Mouse (Mus musculus) spleen, adult 18-20 months (tissue): ENCODE data around the gene Gm9837.
"Not testable (repeated sequence)": the region's sequence is repeated elsewhere in the genome, so short reads cannot be mapped to it uniquely, and the experiment has no call there.

Source experiments
- DNase-seq, 2 experiments: peaks; one replicate each; pipeline ENCODE4 v3.0.0; 2022; ENCODE audit warnings: mixed read lengths in 2 of 2

Gene Gm9837

DNA sequence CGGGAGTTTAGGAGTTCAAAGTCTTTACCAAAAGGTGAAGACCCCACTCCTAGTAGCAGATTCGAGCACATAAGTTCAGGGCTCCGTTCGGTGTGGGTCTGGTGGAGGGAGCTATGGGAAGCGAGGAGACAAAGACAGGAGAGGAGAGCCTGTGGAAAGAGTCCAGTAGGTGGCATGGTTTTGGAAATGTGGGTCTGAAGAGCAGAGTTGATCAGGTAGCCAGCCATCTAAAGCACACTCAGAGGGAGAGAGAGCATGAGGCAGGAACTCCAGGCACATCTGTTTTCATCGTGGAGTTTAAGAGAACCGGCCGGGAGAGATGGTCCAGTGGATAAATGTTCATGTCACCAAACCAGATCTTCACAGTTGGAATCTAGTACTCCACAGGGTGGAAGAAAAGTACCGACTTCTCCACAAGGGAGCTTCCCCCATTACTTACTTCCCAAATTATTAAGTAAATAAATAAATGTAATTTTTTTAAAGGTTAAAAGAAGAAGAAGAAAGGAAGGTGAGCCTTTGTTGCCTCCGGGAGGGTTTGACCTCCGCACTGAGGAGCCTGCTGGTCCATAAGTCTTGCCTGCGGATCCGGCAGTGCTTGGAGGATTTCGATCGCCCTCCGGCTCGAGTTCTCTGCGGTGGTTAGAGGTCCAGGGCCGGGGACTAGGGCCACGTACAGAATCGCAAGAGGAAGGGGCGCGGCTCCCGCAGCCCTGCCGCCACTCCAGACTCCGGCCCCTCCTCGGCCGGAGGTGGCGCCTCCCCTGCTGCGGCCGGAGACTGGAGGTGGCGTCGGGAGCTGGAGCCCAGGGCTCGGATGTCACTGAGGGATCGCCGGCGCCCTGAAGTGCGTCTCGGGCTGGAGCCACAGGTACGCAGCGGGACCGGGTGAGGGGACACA lies 13.6 kb downstream of the Gm9837 start, which contains the start of the genes Gm10447 and Shroom1:
Gm10447 (minus strand) TSS at position 637 of the 898 bp plus-strand sequence.
Shroom1 (plus strand) TSS at position 732 of the 898 bp plus-strand sequence.
- no peak for DNase-seq

DNA sequence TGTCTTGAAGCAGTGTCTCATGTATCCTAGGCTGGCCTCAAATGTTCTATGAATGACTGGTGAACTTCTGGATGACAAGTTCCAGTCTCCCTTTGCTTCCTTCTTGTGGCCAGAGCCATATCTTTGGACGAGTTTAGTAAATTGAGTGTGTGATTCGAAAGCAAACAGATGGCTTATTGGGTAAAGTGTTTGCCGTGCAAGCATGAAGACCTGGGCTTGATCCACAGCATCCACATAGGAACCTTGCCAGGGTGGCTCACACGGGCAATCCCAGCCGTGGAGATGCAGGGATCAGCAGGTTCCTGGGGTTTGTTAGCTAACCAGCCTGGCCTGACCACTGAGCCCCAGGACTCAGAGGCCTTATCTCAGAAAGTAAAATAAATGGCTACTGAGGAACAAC lies 17.2 kb downstream of the Gm9837 start:
- DNase-seq, result no peak

DNA sequence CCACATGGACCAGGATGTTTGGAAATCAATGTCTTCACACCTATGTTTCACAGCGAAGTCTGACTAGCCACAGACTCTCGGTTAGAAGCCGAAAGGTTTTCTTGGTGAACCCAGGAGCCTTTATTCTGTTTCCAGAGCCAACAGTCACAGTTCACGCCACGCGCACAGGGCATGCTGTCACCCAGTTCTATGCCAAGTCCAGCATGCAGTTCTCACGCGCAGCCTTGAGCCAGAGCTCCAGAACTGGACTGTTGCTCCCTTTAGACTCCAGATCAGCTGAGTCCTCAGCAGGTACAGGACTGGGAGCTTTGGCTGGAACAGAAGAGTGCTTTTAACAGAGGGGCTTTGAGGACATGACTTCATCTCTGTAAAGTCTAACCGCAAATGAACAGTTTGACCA lies 17.9 kb downstream of the Gm9837 start:
- no peak for DNase-seq

GRCm38 (mm10) chr11:53451361-53451760 lies 18.9 kb downstream of the Gm9837 start:
- DNase-seq, result no peak

- DNase-seq, result no peak
Measured at GRCm38 (mm10) chr11:53450070-53450705, 20.1 kb downstream of the Gm9837 start.

GRCm38 (mm10) chr11:53448529-53448928 lies 21.8 kb downstream of the Gm9837 start:
- no peak for DNase-seq

DNA sequence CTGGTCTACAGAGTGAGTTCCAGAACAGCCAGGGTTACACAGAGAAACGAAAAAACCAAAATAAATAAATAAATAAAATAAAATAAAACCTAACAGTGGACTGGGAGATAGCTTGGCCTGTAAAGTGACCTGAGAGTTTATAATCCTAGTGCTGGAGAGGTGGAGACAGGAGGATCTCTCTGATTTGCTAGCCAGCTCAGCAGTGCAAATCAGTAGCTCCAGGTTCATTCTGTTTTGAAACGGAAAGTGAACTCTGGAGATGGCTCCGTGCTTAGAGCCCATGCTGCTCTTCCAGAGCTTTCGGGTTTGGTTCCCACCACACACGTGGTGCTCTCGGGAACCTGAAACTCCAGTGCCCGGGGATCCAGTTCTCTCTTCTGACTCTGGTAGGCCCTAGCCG lies 22.3 kb downstream of the Gm9837 start:
- no peak for DNase-seq

DNA sequence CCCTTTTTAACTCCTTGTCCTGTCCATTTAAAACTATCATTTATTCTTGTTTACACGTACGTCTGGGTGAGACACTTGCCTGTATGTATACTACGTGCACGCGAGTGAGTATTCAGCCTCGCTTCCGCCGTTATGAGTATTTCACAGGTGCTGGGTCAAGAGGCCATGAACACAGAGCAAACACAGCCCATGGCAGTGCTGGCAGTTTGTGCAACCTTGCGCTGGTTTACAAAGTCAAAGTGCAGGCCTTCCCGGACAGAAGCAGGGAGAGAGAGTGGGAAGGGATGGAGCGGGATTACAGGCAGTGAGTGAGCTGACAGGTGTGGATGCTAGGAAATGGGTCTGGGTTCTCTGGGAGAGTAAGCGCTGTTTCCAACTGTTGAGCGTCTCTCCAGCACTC lies 24.1 kb downstream of the Gm9837 start:
- DNase-seq, result no peak

- DNase-seq, result no peak
Measured at GRCm38 (mm10) chr11:53445562-53445961, 24.7 kb downstream of the Gm9837 start.

DNA sequence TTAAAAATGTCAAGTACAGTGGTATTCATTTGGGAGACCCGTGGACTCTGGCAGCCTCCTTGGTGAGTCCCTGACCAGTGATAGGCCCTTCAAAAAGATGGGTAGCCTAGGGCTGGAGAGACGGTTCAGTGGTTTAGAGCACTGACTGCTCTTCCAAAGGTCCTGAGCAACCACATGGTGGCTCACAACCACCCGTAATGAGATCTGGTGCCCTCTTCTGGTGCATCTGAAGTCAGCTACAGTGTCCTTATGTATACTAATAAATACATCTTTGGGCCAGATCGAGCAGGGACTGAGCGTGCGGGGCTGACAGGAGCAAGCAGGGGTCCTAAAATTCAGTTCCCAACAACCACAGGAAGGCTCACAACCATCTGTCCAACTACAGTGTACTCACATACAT lies 26.4 kb downstream of the Gm9837 start:
- peak in 1 of 2 experiments; percentile 24 for DNase-seq

DNA sequence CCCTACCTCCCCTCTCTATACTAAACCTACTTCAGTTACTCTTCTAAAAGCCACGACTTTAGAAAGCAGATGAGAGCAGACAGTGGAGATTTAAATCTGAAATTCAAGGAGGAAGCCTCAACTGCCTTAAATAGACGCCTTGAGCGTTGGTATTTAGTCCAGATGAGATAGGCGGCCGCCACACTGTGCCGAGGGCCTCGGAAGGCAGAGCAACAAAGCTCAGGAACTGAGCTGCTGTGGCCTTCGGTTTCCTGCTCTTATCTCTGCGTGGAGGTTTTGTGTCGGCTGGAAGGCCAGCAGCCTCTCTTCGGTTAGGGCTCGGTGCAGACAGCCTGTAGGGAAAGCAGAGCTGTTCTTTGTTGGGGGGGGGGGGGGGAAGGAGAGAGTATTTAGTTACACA lies 28.4 kb downstream of the Gm9837 start:
- DNase-seq, result no peak

DNA sequence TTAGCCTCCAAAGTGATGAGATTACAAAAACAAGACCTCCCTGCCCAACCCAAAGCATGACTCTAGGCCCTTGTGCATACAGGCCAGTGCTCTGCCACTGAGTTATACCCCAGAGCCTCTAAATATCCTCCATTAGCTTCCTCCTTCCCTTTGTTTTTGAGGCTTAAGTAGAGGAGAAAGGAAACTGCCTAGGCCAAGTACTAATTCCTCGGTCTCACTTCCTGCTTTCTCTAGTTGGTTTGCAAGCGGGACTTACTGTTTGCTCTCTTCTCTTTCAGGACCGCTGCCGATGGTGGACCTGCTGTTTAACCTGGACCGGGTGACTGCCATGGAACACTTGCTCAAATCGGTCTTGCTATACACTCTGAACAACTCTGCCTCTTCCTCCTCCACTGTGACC lies 33.9 kb downstream of the Gm9837 start:
- DNase-seq, result no peak

DNA sequence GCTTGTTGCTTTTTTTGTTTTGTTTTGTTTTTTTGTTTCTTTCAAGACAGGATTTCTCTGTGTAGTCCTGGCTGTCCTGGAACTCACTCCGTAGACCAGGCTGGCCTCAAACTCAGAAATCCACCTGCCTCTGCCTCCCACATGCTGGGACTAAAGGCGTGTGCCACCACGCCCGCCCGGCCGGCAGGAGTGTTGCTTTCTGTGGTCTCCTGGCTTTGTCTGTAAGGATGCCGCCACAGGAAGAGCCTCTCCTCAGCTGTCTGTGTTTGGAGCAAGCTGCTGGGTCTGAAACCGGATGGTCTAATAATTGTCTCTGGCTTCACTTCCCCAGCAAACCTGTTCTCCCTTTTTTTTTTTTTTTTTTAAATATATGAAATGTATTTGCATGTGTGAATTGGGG lies 34.8 kb downstream of the Gm9837 start:
- no peak for DNase-seq

DNA sequence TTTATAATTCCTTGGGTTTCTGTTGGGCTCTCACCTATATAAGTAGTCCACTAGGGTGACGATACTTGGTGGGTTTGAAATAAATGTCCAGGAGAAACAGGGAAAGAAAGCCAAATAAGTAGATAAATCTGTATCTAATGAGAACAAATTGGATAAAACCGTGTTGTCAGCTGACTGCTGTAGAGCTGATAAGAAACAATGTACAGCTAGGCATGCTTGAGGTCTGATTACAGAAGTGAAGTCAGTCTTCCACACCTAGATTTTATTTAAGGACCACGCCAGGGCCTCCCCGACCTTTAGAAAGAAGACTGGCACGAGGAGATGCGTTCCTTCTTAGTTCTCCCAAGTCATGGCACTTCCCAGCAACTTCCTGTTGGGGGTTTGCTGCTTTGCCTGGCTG lies 37.2 kb downstream of the Gm9837 start:
- no peak for DNase-seq

- DNase-seq, result peak in 1 of 2 experiments; percentile 12
Measured at GRCm38 (mm10) chr11:53431347-53432056, 38.8 kb downstream of the Gm9837 start.

- peak; percentile 97 to 99 for DNase-seq
Measured at GRCm38 (mm10) chr11:53430670-53431346, 39.5 kb downstream of the Gm9837 start, which contains the start of the genes Uqcrq and Gdf9. Gene Uqcrq, minus strand, starts transcription at chr11:53430831. Gene Gdf9, plus strand, starts transcription at chr11:53431023.

DNA sequence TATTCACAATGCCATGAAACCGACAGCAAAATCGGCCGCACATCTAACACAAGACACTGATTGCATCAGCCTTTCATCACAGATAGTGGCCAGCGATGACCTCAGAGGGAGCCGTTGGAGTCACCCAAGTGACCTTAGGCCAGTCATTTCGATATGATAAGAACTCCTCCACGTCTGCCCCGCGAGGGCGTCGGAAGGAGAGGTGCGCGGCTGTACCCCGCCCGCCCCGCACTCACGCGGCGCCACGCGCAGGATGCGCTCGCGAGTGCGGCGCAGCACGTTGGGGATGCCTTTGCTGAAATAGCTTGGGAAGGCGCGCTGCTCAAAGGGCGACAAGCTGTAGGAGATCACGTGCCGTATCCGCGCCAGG lies 40.0 kb downstream of the Gm9837 start:
- no peak for DNase-seq

- DNase-seq, result no peak
Measured at GRCm38 (mm10) chr11:53429182-53429581, 41.1 kb downstream of the Gm9837 start.

GRCm38 (mm10) chr11:53428716-53429057 lies 41.6 kb downstream of the Gm9837 start:
- no peak for DNase-seq

DNA sequence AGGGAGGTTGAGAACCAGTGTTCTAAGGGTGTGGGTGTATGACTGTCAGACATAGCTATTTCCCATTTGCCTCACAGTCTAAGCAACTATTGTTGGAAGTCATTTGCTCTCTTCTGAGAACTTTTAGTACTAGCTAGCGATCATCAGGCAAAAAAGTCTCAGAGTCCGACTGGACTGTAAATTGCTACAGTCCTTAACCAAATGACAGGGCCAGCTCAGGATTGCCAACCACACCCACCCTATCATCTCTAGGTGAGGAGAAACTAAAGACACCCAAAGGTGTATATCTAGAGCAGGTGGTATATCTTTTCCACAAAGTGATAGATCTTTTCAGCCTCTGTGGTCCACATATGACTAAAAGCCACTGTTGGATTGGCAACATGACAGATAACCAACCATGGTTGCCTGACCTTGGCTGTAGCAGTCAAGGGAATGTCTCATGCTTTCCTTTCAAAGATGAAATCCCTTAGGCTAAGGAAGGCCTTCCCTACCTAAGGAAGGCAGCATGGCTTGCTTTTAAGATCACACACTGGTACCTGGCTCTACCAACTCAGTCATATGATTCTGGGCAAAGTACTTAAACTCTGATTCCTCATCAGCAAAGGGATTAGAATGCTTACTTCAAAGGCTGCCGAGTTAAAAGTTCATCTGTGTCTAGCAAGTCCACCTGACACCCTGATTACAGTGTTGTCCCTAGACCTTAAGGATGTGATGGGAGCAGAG lies 42.1 kb downstream of the Gm9837 start:
- no peak for DNase-seq

GRCm38 (mm10) chr11:53426914-53427313 lies 43.4 kb downstream of the Gm9837 start:
- DNase-seq, result not testable (repeated sequence)

- no peak for DNase-seq
Measured at GRCm38 (mm10) chr11:53425711-53426255, 44.5 kb downstream of the Gm9837 start.
